Mouse (Mus musculus) urinary bladder, postnatal 10 days (tissue): ENCODE data around the gene Syt11.
"Not testable (repeated sequence)": the region's sequence is repeated elsewhere in the genome, so short reads cannot be mapped to it uniquely, and the experiment has no call there.

Experiments used
- DNase-seq: peaks from one replicate; pipeline ENCODE4 v3.0.0; 2022; ENCODE audit warnings: low spot score

Gene Syt11

DNA sequence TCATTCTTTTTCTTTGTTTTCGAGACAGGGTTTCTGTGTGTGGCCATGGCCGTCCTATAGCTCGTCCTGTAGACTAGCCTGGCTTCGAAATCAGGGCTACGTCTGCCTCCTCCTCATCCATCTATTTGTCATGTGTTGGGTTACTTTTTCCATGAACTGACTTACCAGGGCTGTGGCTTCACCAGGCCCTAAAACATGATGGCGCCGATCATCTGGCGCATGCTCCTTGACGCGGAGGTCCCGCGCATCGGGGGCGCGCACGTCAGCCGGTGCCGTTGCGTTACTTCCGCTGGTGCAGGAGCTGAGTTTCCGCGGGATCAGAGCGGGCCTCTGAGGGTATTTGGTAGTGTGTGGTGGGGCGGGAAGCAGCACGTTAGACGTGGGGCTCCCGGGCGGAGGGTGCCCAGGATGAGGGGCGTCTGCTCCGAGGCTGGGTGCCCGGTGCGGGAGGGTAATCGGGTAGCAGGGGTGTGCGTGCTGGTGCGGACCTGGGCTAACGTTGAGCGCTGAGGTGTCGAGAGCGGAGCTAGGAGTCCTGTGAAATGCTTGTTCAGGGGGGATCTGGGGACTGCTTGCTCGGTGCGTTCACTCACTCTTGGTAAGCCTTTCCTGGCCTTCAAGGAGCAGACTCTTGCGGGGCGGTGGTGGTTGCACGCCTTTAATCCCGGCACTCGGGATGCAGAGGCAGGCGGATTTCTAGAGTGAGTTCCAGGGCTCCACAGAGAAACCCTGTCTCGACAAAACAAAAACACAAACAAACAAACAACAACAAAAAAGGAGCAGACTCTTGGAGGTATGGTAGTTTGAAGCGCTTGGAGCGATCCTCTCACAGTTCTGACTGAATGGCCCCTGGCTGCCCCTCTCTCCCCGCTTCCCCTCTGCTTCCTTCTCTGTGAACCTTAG, at the start of gene Syt11:
Syt11 (minus strand) TSS at position 226 of the 903 bp plus-strand sequence.
- DNase-seq = not testable (repeated sequence)

- DNase-seq = no peak
Measured at GRCm38 (mm10) chr3:88803910-88804540, 29.1 kb upstream of the Syt11 start.

- DNase-seq = not testable (repeated sequence)
Measured at GRCm38 (mm10) chr3:88797507-88797906, 22.5 kb upstream of the Syt11 start.

DNA sequence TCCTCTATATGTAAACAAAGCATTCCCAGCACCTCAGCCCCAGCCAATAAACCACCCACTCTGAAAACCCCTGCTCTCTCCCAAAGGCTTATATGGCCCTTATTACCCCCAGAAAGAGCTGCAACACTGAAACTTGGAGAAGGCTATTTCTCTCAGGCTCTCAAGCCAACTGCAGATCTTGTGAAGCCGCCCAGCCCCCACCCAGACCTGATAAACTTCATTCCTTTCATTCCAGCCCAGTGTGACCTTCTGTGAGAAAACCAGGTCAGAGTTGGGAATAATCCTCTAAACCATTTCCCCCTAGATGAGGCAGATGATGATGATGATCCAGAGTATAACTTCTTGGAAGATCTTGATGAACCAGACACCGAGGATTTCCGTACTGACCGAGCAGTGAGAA, 13.1 kb upstream of the Syt11 start:
- DNase-seq = not testable (repeated sequence)

DNA sequence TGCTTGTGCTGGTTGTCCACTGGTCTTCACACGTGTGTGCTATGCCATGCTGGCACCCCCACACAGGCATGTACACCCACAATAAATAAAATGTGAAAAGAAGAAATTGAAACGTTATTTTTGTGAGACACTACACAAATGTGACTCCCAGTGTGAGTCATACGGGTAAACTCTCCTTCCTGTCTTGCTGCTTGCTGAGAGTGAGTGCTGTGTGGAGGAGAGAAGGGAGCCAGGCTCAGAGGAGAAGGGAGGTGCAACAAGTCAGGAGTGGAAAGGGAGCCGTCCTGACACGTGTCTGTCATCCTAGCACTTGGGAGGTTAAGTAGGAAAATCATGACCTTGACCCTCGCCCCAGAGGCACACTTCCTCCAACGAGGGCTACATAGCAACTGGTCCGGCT, 11.8 kb upstream of the Syt11 start:
- DNase-seq = not testable (repeated sequence)

GRCm38 (mm10) chr3:88786323-88786722, 11.4 kb upstream of the Syt11 start:
- not testable (repeated sequence) for DNase-seq

GRCm38 (mm10) chr3:88784889-88785288, 9.9 kb upstream of the Syt11 start:
- DNase-seq = no peak

GRCm38 (mm10) chr3:88773163-88773562, 1.8 kb downstream of the Syt11 start:
- DNase-seq = not testable (repeated sequence)

DNA sequence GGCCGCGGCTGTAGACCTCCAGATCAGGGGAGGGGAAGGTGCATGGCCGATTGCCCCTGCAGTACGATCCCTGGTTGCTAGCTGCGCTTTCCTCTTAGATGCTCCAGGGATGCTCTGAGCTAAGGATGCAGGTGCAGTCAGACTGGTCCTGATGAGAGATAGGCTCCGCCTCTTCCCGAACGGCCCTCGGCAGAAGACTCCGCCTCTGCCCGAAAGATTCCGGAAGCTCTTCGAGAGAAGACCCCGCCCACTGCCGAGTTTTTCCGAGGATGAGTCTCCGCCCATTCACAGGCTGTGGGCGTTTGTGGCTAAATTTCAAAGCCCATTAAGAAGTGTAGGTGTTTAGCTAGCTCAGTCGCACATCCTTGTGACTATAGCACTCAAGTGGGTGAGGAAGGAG, 2.6 kb downstream of the Syt11 start:
- DNase-seq = not testable (repeated sequence)

- DNase-seq = not testable (repeated sequence)
Measured at GRCm38 (mm10) chr3:88771941-88772280, 3.1 kb downstream of the Syt11 start.

DNA sequence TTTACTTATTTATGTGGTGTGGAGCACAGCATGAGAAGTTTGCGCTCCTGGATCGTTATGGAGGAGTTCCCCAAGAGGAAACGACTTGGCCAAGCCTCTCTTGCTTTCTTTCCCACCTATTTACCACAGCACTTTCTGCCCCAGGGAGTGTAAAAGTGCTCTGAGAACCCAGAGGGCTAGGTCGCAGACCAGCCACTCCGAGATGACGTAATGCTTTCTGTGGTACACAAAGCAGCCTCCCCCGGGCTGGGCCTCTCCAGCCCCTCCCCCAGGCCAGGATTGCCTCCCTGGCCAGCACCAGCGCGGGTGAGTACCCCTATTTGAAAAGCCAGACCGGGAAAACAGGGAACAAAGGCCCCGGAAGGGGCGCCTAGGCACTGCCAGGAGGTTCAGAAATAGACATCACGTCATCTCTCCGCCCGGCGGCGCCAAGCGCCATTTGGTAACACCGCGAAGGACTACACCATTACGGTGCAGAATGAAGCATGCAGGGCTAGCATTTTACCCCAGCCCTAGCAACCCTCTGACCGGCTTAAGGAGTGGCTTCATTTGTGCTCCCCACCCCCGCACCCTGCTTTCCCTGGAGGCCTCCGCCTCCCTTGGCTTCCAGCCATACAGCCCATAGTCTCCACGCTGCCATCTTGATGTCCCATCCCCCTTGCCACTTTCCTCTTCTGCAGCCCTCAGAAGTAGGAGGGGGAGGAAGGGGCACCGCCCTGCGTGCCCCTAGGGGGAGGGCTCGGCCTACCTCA, 3.6 kb downstream of the Syt11 start:
- not testable (repeated sequence) for DNase-seq

GRCm38 (mm10) chr3:88762401-88762831, 12.5 kb downstream of the Syt11 start:
- DNase-seq = no peak

DNA sequence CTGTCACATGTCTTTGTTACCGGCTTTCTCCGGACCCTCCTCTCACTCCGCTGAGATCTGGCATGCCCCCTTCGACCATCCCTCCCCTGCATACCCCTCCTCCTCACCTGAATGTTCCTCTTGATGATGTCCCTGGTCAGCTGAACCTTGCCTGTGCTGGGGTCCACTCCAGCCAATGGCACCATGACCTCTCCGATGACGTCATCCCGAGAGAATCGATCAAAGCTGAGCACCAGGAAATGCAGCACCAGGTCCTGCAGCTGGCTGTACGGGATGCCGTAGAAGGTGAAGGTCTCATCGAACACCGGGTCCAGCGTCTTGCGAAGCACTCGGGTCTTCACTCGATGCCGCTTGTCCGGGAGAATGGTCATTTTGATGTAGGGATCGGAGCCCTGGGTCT, 13.3 kb downstream of the Syt11 start:
- no peak for DNase-seq

DNA sequence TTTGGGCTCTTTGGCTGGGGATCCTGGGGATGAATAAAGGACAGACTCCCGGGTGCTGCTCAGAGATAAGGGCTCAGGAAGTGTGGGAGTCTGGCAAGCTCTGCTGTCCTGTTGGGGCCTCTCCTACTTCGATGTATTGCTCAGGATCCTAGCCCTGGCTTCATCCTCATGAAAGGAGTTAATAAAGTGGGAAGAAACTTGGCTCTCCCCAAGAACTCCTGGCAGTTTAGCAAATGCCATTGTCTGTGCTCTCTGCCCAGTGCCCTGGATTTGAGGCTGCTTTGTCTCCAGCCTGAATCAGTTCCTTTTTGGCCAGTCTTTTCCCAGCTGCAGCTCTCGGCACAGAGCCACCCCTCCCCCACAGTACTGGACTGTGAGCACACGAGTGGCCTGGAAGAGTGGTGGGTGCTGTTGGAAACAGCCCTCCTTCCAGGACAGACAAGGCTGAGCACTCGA, 16.9 kb downstream of the Syt11 start:
- DNase-seq = peak; percentile 26

GRCm38 (mm10) chr3:88756276-88756675, 18.7 kb downstream of the Syt11 start:
- DNase-seq = no peak

GRCm38 (mm10) chr3:88755541-88755940, 19.4 kb downstream of the Syt11 start:
- DNase-seq = no peak

DNA sequence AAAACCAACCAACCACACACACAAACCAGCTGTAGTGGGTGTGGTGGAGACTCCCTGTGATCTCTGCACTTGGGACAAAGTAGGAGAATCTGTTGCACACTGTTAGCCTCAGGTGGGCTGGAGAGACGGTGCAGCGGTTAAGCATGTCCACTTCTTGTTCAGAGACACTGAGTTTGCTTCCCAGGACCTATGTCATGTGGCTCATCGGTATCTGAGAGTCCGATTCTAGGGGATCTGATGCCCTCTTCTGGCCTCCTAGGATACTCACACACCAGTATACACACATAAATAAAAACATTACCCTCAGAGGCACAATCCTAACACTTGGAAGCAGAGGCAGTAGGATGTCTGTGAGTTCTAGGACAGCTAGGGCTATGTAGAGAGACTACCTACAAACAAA, 20.7 kb downstream of the Syt11 start:
- DNase-seq = no peak

DNA sequence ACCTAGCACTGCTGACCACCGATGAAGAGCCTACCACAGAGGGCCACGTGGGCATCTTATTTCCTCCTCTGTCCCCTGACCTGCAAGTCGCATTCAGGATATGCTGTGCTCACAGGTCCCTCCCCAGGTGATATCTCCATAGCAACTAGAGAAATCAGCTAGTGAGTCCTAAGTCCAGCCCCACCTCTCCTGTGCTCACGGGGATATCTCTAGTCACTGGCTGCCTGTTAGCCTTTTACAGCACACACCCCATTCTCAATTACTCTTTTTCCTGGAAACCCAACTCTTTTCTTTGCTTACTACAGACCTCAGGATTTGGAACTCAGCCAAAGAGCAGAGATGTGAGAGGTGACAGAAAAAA, 28.1 kb downstream of the Syt11 start:
- no peak for DNase-seq

GRCm38 (mm10) chr3:88746139-88746870, 28.7 kb downstream of the Syt11 start:
- no peak for DNase-seq

DNA sequence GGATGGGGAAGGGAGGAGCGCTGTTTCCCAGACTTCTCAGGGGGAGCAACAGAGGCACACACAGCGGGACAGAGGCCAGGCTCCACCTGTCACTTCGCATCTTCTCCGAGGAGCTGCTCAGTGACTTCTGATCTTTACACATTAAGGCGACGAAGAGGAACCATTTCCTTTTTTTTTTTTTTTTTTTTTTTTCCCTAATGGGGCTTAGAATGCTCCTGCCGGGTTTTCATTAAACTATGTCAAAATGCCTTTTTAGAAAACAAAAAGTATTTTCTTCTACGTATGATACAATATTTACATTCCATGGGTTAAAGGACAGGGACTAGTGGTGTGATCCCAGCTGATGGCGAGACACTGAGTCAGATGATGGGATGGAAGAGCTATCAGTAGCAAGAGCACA, 29.4 kb downstream of the Syt11 start:
- DNase-seq = no peak

GRCm38 (mm10) chr3:88740147-88740546, 34.8 kb downstream of the Syt11 start:
- no peak for DNase-seq

DNA sequence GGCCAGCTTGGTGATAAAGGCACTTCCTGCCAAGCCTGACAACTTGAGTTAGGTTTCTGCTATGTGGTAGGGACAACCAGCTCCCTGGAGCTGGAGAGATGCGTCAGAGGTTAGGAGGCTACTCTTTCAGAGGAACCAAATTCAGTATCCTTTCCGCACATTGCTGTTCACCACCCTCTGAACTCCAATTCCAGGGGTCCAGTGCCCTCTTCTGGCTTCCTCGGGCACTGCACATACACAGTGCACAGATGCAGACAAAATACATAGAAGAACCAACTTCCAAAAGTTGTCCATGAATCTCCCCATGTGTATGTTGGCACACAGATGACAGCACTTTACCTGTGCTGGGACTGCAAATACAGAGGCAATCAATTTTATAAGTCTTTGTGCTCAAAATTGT, 36.3 kb downstream of the Syt11 start:
- DNase-seq = no peak
